Mouse (Mus musculus) lung, postnatal 25 days (tissue): ENCODE data around the gene Plcb2.

Source experiments
- DNase-seq: peaks from one replicate; pipeline ENCODE4 v3.0.0; 2022; ENCODE audit warnings: low spot score

Gene Plcb2

GRCm38 (mm10) chr2:118716677-118717076 lies 11.6 kb downstream of the Plcb2 start:
- DNase-seq, result no peak

- DNase-seq, result no peak
Observed at GRCm38 (mm10) chr2:118714230-118714629, 14.0 kb downstream of the Plcb2 start.

GRCm38 (mm10) chr2:118713631-118714030 lies 14.6 kb downstream of the Plcb2 start:
- DNase-seq, result no peak

- no peak for DNase-seq
Observed at GRCm38 (mm10) chr2:118711038-118711494, 17.2 kb downstream of the Plcb2 start.

- no peak for DNase-seq
Observed at GRCm38 (mm10) chr2:118709655-118710221, 18.5 kb downstream of the Plcb2 start.

- no peak for DNase-seq
Observed at GRCm38 (mm10) chr2:118708472-118708871, 19.8 kb downstream of the Plcb2 start.

- DNase-seq, result no peak
Observed at GRCm38 (mm10) chr2:118706436-118706835, 21.8 kb downstream of the Plcb2 start.

GRCm38 (mm10) chr2:118703913-118704730 lies 24.1 kb downstream of the Plcb2 start, which contains the start of gene Ankrd63:
Gene Ankrd63 (minus strand): TSS chr2:118703963.
- DNase-seq, result no peak

- no peak for DNase-seq
Observed at GRCm38 (mm10) chr2:118702883-118703761, 25.1 kb downstream of the Plcb2 start.

GRCm38 (mm10) chr2:118701971-118702882 lies 26.0 kb downstream of the Plcb2 start:
- no peak for DNase-seq

- DNase-seq, result no peak
Observed at GRCm38 (mm10) chr2:118701161-118701560, 27.1 kb downstream of the Plcb2 start.

GRCm38 (mm10) chr2:118700179-118701062 lies 27.8 kb downstream of the Plcb2 start:
- peak; percentile 87 for DNase-seq

- DNase-seq, result no peak
Observed at GRCm38 (mm10) chr2:118697955-118698354, 30.3 kb downstream of the Plcb2 start.

GRCm38 (mm10) chr2:118697311-118697877 lies 30.8 kb downstream of the Plcb2 start:
- no peak for DNase-seq

- DNase-seq, result no peak
Observed at GRCm38 (mm10) chr2:118696451-118697308, 31.6 kb downstream of the Plcb2 start.

GRCm38 (mm10) chr2:118695677-118696232 lies 32.5 kb downstream of the Plcb2 start:
- DNase-seq, result peak; percentile 71

GRCm38 (mm10) chr2:118693370-118693966 lies 34.8 kb downstream of the Plcb2 start:
- no peak for DNase-seq

- no peak for DNase-seq
Observed at GRCm38 (mm10) chr2:118689875-118690274, 38.4 kb downstream of the Plcb2 start.
